Mouse (Mus musculus) lung, adult 18-20 months (tissue): Measurements from ENCODE around the gene Slc22a23.
A peak's percentile ranks its signal among the peaks of the same experiment; 100 is the strongest.

Experiments used
- DNase-seq, 2 experiments: peaks; one replicate each; pipeline ENCODE4 v3.0.0; 2022; ENCODE audit warnings: mixed read lengths in 2 of 2

Gene Slc22a23

DNA sequence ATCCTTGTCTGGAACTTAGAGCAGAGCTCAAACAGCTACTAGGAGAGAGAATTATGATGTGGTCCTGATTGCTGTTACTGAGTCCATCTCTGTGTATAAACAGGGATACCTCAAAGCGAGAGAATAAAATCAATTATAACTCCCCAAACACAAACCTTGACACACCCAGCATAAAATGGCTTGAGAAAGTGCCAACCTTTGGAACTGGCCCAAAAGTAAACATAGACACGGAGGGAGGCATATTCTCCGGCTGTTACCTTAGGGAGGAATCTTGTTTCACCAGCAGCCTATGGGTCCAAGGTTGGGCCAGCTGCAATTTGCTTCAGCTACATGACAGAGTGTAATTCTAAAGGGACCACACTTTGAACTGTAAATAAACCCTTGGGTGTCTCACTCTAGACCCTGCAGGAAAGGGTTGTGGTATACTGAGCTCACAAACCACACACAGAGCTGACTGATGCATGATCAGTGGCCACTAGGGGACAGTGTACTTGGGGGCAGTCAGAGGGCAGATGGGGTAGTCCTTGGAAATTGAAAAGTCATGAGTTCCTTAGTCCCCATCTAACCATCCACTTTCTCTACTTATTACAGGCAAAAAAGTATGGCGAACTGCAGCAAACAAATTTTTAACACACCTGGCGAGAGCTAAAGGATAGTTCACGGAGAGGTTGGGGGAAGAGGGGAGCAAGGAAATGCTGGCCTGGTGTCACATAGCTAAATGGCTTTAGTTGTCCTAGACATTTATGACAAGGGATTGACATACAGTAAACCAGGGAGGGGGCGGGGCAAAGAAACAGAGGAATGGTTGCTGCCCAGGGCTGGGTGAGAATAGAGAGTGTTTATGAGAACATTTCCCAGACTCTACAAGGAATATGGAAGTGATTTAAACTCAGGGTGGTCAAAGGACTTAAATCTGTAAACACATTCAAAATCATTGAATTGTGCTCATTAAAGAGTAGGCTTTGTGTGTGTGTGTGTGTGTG, 45.3 kb downstream of the Slc22a23 start:
- no peak for DNase-seq

GRCm38 (mm10) chr13:34298674-34299073, 46.3 kb downstream of the Slc22a23 start:
- DNase-seq = peak; percentile 83

GRCm38 (mm10) chr13:34298061-34298460, 46.9 kb downstream of the Slc22a23 start:
- no peak for DNase-seq

DNA sequence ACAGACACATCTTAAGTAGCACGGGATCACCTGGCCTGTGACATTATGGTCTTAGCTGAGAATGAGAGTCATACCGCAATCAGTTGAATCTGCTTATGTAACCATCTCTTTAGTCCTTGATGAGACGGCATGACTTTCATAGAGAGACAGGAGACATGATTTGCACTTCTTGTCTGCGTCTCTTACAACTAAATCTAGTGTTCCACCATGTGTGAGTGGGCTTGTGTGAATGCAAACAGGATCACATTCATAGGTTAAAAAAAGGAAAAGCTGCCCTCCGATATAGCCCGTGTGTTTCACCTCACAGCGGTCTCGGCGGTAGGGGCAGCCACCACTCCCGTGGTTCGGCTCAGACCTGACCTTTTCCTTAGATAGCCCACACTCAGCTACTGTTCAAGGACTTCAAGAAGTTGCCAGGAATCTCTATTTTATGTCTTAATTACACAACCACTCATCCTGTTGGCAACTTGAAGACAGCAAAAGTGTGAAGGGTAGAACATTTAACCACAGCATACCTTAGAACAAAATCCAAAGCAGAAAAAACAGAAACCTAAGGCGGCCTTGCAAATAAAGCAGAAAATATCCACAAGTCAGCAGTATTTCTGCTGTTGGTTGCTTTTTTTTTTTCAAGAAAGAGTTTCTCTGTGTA, 49.1 kb downstream of the Slc22a23 start:
- DNase-seq = no peak

DNA sequence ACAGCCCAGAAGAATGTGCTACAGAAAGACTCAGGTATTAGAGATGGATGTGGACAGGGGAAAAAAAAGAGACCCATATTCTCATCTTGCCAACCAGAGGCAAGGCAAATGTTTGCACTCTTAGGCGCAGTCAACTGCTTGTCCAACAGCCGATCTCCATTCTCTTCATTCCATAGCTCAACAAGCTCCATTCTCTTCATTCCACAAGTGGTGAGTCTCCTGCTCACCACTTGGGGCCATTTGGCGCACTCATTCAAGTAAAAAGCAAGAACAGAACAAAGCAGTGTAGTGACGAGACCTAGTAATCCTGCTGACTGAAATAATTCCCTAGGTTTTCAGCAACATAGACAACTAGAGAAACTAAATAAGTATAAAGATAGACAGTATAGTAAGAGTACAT, 50.8 kb downstream of the Slc22a23 start:
- peak; percentile 58 to 68 for DNase-seq

DNA sequence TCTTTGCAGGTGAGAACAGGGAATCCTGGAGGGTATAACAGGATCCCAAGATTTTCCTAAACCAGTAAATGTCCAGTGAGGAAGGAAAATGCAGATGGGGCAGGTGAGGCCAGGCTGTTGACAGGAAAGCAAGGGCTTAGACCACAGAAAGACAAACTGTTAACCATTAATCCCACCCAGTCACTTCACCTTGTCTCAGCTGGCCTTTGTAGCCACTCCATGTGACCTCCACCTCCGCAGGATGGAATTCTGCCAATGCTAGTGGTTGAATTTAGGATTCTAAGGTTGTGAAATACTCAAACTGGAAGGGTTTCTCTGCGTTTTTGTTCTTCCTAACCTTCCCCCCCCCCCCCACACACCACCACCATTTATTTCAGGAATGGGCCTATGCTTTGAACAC, 52.9 kb downstream of the Slc22a23 start:
- DNase-seq = peak; percentile 50 to 68

GRCm38 (mm10) chr13:34290346-34290745, 54.6 kb downstream of the Slc22a23 start:
- peak; percentile 53 to 77 for DNase-seq

DNA sequence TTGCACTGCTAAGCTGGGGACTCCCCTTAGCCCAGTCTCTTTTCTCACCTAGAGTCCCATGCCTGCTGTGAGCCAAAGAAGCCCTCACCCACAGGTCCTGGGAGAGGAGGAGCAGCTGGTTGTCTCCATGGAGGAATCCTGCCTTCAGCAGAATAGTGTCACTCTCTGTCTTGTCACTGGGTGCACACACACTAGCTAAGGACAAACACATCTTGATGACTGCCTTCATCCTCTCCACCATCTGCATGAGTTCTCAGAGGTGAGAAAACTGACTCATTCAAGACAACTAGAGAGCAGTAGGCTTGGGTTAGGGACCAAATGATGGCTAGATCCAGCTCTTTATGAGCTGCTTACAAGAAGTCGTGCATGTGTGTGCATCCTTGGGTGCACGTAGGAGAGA, 55.4 kb downstream of the Slc22a23 start:
- DNase-seq = no peak

DNA sequence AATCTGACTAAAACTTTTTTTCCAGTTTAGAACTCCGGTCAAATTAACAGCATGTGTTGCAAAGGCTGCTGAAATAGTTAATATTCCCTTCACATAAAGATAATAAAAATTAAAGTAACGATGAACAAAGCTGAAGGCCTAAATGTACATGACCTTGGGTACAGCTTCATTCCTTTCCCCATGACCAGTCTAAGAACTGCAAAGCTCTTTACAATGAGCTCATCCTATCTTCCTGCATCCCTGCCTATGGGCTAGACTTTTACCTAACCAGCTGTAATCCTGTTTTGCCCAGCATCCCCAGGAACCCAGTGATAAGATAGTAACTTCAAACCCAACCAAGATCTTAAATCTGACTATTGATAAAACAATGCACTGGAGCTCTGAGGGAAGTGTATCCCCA, 56.9 kb downstream of the Slc22a23 start:
- no peak for DNase-seq

- no peak for DNase-seq
Observed at GRCm38 (mm10) chr13:34287601-34288083, 57.3 kb downstream of the Slc22a23 start.

- no peak for DNase-seq
Observed at GRCm38 (mm10) chr13:34281360-34281759, 63.6 kb downstream of the Slc22a23 start.

- DNase-seq = no peak
Observed at GRCm38 (mm10) chr13:34278759-34279270, 66.2 kb downstream of the Slc22a23 start.

GRCm38 (mm10) chr13:34278288-34278701, 66.7 kb downstream of the Slc22a23 start:
- peak in 1 of 2 experiments; percentile 32 for DNase-seq

DNA sequence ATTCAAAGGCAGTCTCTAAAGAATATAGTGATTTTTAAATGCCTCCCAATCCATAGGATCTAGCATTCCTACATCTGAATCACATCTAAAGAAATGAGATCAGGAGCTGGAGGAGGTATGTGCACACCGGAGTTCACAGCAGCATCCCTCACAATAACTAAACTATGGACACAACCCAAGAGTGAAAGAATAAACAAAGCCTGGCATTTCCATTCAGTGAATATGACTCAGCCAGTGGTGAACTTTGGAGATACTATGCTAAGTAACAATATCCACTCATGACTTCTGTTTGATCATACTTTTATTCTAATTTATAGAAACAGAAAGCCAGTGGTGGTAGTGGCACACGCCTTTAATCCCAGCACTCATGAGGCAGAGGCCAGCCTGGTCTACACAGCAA, 67.4 kb downstream of the Slc22a23 start:
- DNase-seq = no peak

- DNase-seq = no peak
Observed at GRCm38 (mm10) chr13:34277001-34277400, 68.0 kb downstream of the Slc22a23 start.

DNA sequence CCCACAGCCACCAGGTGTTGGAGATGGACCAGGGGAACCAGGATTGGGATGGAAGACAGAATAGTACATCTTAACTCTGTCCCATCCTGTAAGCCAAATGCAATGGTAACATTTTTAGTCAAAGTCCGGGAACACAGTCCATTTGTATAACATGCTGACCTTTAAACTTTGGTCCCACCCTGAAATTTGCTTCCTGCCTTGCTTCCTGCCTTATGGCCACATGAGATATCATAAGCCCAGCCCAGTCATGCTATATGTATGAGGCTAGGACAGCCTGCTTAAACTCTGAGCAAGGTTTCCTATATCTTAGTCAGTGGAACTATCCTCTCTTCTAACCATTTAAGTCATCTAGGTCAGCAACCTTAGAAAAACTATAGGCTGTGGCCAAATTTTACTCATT, 70.1 kb downstream of the Slc22a23 start:
- no peak for DNase-seq

DNA sequence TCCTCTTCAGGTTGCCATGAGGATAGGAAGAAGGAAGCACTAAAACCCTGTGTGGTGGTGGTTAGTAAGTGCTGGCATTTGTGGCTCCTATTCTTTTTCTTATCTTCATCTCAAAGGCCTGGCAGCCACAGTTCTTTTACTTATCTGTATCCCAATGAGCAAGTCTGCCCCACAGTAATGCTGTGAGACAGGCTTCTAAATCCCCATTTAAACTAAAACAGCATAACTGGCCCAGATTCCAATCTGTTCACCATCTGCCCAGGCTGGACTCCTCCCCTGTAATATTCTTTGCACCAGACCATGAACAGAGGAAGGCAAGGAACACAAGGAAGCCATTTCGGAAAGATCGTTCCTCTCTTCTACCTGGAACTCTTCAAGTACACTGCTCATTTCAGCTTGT, 70.6 kb downstream of the Slc22a23 start:
- DNase-seq = no peak

DNA sequence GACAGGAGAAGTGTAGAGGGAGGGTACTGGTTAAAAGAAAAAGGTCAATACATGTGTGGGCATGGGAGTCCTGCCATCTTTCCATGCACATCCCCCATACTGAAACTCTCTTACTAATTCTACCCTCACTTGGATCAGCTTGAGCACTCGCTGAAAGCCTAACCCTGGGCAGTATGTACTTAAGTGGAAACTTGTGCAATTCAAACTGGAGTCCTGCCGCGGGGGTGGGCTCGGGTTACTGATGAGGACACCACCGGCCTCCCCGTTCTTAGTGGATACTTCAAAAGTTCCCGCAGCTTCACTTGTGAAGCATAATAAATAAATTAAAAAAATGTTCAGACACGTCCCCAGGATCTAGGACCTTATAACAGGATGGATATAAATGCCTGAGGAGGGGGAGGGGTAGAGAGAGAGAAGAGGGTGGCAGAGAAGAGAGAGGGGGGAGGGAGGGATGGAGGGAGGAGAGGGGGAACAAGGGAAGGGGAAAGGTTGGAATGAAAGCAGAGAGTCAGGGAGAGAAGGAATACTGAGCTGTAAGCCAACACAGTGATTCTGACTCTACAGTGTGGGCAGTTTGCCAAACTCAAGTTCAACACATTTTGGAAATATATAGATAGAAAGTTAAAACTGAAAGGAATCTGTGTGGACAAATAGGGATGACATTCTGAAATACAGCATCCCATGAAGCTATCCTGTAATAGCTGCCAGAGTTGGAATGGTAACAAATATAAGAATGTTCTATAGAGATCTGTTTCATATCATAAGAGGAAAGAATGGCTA, 72.5 kb downstream of the Slc22a23 start:
- DNase-seq = peak; percentile 85 to 90

DNA sequence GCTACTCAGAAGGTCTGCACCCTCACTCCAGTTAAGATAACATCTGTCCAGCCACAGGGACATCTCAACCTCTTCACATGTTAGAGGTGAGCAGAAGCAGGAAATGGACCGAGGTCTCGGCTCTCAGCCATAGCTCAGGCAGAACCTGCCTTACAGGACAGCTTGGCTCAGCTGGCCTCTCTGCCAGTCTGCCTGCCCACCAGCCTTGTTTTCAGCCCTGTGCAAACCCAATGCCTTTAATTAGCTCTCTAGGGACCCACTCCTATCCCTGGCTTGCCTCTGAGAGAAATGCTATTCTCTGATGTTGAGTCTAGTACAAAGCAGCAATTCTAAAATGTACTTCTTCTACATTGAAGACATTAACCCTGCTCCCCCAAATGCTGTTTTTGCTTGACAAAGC, 73.3 kb downstream of the Slc22a23 start:
- no peak for DNase-seq

DNA sequence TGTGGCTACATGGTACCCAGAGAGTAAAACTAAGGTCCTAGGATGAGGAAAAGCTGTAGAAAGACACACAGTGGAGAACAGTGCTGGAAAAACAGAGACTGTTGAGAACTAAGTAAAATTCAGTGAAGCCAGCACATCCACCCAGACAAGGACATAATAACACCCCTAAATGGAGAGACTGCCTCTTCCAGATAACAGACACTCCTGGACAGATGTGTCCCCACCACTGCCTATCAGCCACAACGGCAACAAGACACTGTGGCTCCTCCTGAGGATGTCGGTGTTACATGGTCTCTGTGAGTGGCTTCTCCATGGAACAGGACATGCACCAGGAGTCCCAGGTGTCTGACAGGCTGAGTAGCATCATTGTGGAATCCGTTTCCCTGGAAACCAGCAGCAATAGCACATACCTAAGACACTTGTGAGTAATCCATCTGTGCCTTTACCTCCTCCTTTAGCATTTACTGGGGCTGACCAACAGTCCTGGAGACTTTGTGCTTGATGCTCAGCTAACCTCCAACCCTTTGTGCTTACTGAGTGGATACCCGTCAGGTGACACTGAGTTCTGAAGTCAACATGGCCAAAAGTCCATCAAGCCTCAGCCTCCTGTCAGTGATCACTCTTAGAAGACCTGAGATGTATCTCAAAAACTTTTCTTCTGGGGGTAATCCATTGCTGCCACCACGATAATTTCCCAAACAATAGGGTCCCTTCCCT, 73.9 kb downstream of the Slc22a23 start:
- no peak for DNase-seq

GRCm38 (mm10) chr13:34269376-34269991, 75.5 kb downstream of the Slc22a23 start:
- no peak for DNase-seq
